Mouse (Mus musculus) C2C12 (cell line): ENCODE measurements around the gene Itgb7.

Source experiments
- CEBPB ChIP-seq: IDR thresholded peaks from one replicate; pipeline ENCODE4 v1.6.1; 2011; ENCODE audit warnings: low read depth, mild to moderate bottlenecking, control low read depth, moderate library complexity
- CTCF ChIP-seq: IDR thresholded peaks from one replicate; pipeline ENCODE4 v1.5.1; 2011; ENCODE audit not compliant: control insufficient read depth, insufficient read depth, insufficient read length
- MAX ChIP-seq: IDR thresholded peaks from one replicate; pipeline ENCODE4 v1.6.1; 2011; ENCODE audit warnings: mild to moderate bottlenecking, control low read depth
- MYOD1 ChIP-seq: IDR thresholded peaks from one replicate; pipeline ENCODE4 v1.6.1; 2011; ENCODE audit warnings: low read depth; ENCODE audit not compliant: control insufficient read depth, insufficient read length
- MYOG ChIP-seq: IDR thresholded peaks from one replicate; pipeline ENCODE4 v1.6.1; 2011; ENCODE audit not compliant: control insufficient read depth, insufficient read length; ENCODE audit errors: extremely low read depth
- USF1 ChIP-seq: IDR thresholded peaks from one replicate; pipeline ENCODE4 v1.6.1; 2011; ENCODE audit warnings: low read depth, mild to moderate bottlenecking, control low read depth, moderate library complexity

- TF ChIP-seq CTCF, result no peak
- no peak for TF ChIP-seq MAX
- no peak for TF ChIP-seq CEBPB
- TF ChIP-seq MYOD1, result no peak
- TF ChIP-seq MYOG, result no peak
- no peak for TF ChIP-seq USF1
These were observed 23.6 kb downstream of the Itgb7 start for GRCm38 (mm10) chr15:102208092-102208561.
